Mouse (Mus musculus): ENCODE measurements around the gene Ltbp1.

- TF ChIP-seq CTCF (IDR thresholded peaks at IDR 0.05; ENCODE audit: extremely low read depth, insufficient read depth, low read length) (no peak), POLR2A (IDR thresholded peaks at IDR 0.05; ENCODE audit: extremely low read depth, insufficient read depth, low read length) (no peak)
These were observed 230.4 kb downstream of the Ltbp1 start for GRCm38 (mm10) chr17:75235781-75236180.
